Mouse (Mus musculus): ENCODE measurements at regions not wholly inside any gene's neighbourhood (a gene's known extent, or its start where the extent isn't known, plus 50 kb on each side); places are given as distances from the start of the nearest gene placed in this dataset.

- Histone ChIP-seq H3K4me1 (replicated peaks; ENCODE audit: control insufficient read depth, insufficient read depth) (no peaks in the 10 kb centered on the region), H3K27me3 (ENCODE audit: control insufficient read depth, insufficient read depth, low read length) (no peaks in the 10 kb centered on the region), H3K9ac (ENCODE audit: low read length) (no peak overlapping the region), H3K27ac (replicated peaks) (no peak overlapping the region), H3K36me3 (ENCODE audit: control insufficient read depth, insufficient read depth, low read length) (no peaks in the 10 kb centered on the region), H3K4me2 (replicated peaks; ENCODE audit: low read depth) (no peak overlapping the region), H3K9me3 (ENCODE audit: control insufficient read depth, low read length) (no peaks in the 10 kb centered on the region), H3K4me3 (ENCODE audit: low read depth, low read length) (no peak overlapping the region)
- 77% methylated on average over 2 of the region's 2 CpGs for WGBS
- TF ChIP-seq EP300 (optimal IDR thresholded peaks at IDR 0.05) (no peak), CTCF (IDR thresholded peaks at IDR 0.05; ENCODE audit: low read depth) (no peak)
- ATAC-seq (ENCODE audit: low FRiP score, low TSS enrichment), result no peak
- DNase-seq (ENCODE audit: low spot score), result no peak
Measured at GRCm38 (mm10) chr6:25237021-25237420, 280.9 kb upstream of the Tmem229a start.

- no peak overlapping the region for H3K27ac ChIP-seq (replicated peaks)
- no peak overlapping the region for H3K4me3 ChIP-seq (ENCODE audit: low read depth, low read length)
- no peaks in the 10 kb centered on the region for H3K36me3 ChIP-seq (ENCODE audit: control insufficient read depth, insufficient read depth, low read length)
- DNase-seq (ENCODE audit: low spot score) (no peak), ATAC-seq (ENCODE audit: low FRiP score, low TSS enrichment) (no peak)
- no peaks in the 10 kb centered on the region for H3K9me3 ChIP-seq (ENCODE audit: control insufficient read depth, low read length)
- no peaks in the 10 kb centered on the region for H3K4me1 ChIP-seq (replicated peaks; ENCODE audit: control insufficient read depth, insufficient read depth)
- no peak overlapping the region for H3K9ac ChIP-seq (ENCODE audit: low read length)
- WGBS, result 83% methylated on average over 3 of the region's 3 CpGs
- TF ChIP-seq CTCF (IDR thresholded peaks at IDR 0.05; ENCODE audit: low read depth), result no peak
- no peak for TF ChIP-seq EP300 (optimal IDR thresholded peaks at IDR 0.05)
- no peak overlapping the region for H3K4me2 ChIP-seq (replicated peaks; ENCODE audit: low read depth)
- H3K27me3 ChIP-seq (ENCODE audit: control insufficient read depth, insufficient read depth, low read length), result no peaks in the 10 kb centered on the region
Measured at GRCm38 (mm10) chr6:25236616-25237015, 280.5 kb upstream of the Tmem229a start.
